Mouse (Mus musculus) cerebellum, adult 2 months (tissue): Measurements from ENCODE around the gene Stk19.

Experiments used
- CTCF ChIP-seq: fragments of 200-500 bp; IDR thresholded peaks from 2 replicates; pipeline ENCODE4 v1.5.1; 2011; ENCODE audit warnings: low read depth, mild to moderate bottlenecking, control low read depth, low read length, moderate library complexity, borderline replicate concordance; ENCODE audit not compliant: insufficient read depth
- POLR2A ChIP-seq: fragments of 200-500 bp; IDR thresholded peaks from 2 replicates; pipeline ENCODE4 v1.6.1; 2011; ENCODE audit warnings: low read length, control low read depth, borderline replicate concordance; ENCODE audit not compliant: insufficient read depth

DNA sequence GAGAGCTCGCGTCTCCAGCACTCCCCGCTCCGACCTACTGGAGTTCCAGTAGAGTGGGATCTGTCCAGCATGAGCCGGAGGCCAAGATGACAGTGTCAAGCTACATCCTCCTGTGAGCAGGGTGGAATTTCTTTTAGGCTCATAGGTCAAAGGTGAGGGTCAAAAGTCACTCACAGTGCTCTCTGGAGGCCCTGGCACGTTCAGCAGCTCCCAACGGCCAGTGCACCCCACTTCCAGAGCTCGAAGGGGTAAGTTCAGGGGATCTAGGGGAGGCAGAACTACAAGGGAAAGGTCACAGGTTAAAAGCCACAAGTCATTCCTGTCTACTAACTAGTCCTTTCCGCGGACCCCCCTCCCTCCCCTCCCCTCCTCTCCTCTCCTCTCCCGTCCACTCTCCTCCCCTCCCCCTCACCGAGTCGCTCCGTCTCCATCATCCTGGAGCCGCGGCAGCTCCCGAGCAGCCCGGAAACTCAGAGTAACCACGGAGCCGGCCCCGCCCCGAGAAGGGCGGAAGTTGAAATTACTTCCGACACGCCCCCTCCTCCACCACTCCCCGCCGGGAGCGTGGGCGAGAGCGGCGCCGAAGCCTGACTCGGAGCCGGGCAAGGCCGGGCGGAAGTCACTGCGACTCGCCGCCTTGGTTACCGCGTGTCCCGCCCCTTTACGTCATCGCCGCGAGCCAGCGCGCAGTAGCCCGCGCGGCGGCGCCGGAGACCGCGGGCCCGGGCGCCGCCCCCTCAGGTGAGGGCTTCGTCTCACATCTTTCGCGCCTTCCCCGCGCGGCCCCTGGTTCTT is 13.2 kb upstream of the Stk19 start, which contains the start of the genes Skiv2l and Nelfe:
- TF ChIP-seq CTCF, result no peak; the same call in 1 of the 2 replicates
- peak; percentile 53 for TF ChIP-seq POLR2A
